Mouse (Mus musculus): Measurements from ENCODE around the gene 2610301B20Rik.

GRCm38 (mm10) chr4:10833273-10833672, 41.0 kb upstream of the 2610301B20Rik start:
- TF ChIP-seq POLR2A (IDR thresholded peaks at IDR 0.05; ENCODE audit: low read depth, low read length) (no peak), CTCF (IDR thresholded peaks at IDR 0.05; ENCODE audit: extremely low read depth, insufficient read length, insufficient replicate concordance, low read depth, low read length) (no peak)

All from small intestine, adult 2 months (tissue).